Mouse (Mus musculus) small intestine, adult 2 months (tissue): Measurements from ENCODE around the gene Usf3.

Experiments
- CTCF ChIP-seq: fragments of 200-500 bp; IDR thresholded peaks from 2 replicates; pipeline ENCODE4 v1.5.1; 2012; ENCODE audit warnings: low read depth, mild to moderate bottlenecking, control low read depth, inconsistent platforms, low read length, moderate library complexity, mixed read lengths; ENCODE audit not compliant: insufficient replicate concordance, insufficient read length; ENCODE audit errors: extremely low read depth
- POLR2A ChIP-seq: fragments of 200-500 bp; IDR thresholded peaks from 2 replicates; pipeline ENCODE4 v1.6.1; 2012; ENCODE audit warnings: low read depth, mild to moderate bottlenecking, control low read depth, inconsistent platforms, low read length, moderate library complexity

DNA sequence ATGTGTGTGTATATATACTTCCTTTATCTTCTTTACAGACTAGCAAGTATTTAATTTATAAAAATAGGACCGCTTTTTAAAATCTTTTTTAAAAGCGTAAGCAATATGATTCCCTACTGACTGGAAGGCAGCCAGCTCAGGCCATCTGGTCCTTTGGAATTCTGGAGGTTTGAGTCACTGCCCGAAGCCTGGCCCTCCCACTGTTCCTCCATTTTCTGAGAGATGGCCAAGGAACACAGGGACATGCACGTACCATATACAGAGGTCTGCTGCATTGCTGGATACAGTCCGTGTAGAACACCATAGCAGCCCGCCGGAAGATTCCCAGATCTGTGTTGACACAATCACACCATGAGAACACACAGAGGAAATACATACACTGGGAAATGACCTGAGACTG is 81.7 kb downstream of the Usf3 start:
- TF ChIP-seq CTCF (no peak), POLR2A (no peak)
